Mouse (Mus musculus) heart, postnatal 0 days (tissue): Measurements from ENCODE around the gene Gm12830.

Experiments
- CTCF ChIP-seq: IDR thresholded peaks from 2 replicates; pipeline ENCODE4 v1.5.1; 2016; ENCODE audit warnings: antibody characterized with exemption, control low read depth, low read depth
- EP300 ChIP-seq: IDR thresholded peaks from 2 replicates; pipeline ENCODE4 v1.6.1; 2016; ENCODE audit warnings: antibody characterized with exemption, low read depth

GRCm38 (mm10) chr4:114863166-114863565 lies 41.6 kb downstream of the Gm12830 start:
- TF ChIP-seq CTCF (no peak), EP300 (no peak)
